Mouse (Mus musculus): Measurements from ENCODE around the gene Mfsd14a. TPM values are rescaled to one million over a fixed set of nuclear protein-coding genes. Genes with fewer than 3 reads are reported as not detected.
"Not testable (repeated sequence)": the region's sequence is repeated elsewhere in the genome, so short reads cannot be mapped to it uniquely, and the experiment has no call there.

Mfsd14a gene
- total and polyA plus RNA-seq, 3 experiments: 12.0 to 19.5 (median 17.5) TPM

DNA sequence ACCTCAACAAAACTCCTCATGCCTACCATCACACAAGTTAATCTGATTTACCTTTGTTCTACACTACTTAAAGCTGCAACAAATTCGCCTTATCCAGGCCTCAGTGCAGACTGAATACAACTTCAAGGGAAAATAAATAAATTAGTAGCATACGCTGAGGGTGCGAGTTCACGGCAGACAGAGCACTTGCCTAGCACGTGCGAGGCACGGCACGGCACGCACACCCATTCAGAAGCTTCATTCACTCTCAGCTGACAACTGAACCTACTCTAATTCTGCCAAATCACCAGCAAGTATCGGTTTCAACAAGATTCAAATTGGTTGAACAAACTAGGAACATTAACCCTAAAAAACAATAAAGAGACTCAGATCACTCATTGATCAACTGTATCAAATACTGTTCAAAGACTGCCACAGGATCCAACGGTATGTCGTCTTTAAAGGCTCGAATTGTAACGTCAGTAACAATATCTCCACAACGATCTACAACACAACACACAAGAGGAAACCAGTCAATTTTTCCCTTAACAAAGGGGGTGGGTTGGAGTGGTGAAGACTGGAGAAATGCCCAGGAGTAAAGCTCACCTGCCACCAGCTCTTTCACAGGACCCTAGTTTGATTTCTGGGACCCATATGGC, 3.4 kb downstream of the Mfsd14a start:
- peaks cover 16% of the 10 kb centered on the region for H3K36me3 ChIP-seq (ENCODE audit: control insufficient read depth, insufficient read depth, low read length)
- intact Hi-C loops (cut with DNase I): no loop called here
- no peak overlapping the region for H3K27ac ChIP-seq
- no peak overlapping the region for H3K4me3 ChIP-seq
- no peak overlapping the region for H3K9ac ChIP-seq (ENCODE audit: low read depth, low read length)
- WGBS: 72% methylated on average over 15 of the region's 15 CpGs
- no peak for DNase-seq
- TF ChIP-seq CTCF (IDR thresholded peaks at IDR 0.05): no peak
- peaks cover 24% of the 10 kb centered on the region for H3K4me1 ChIP-seq (ENCODE audit: control insufficient read depth, insufficient read depth, low read length)
- H3K79me2 ChIP-seq (replicated peaks; ENCODE audit: control insufficient read depth, insufficient read depth, low read length): peaks cover 8% of the 10 kb centered on the region
- no peaks in the 10 kb centered on the region for H3K27me3 ChIP-seq (ENCODE audit: control insufficient read depth, insufficient read depth, low read length)

DNA sequence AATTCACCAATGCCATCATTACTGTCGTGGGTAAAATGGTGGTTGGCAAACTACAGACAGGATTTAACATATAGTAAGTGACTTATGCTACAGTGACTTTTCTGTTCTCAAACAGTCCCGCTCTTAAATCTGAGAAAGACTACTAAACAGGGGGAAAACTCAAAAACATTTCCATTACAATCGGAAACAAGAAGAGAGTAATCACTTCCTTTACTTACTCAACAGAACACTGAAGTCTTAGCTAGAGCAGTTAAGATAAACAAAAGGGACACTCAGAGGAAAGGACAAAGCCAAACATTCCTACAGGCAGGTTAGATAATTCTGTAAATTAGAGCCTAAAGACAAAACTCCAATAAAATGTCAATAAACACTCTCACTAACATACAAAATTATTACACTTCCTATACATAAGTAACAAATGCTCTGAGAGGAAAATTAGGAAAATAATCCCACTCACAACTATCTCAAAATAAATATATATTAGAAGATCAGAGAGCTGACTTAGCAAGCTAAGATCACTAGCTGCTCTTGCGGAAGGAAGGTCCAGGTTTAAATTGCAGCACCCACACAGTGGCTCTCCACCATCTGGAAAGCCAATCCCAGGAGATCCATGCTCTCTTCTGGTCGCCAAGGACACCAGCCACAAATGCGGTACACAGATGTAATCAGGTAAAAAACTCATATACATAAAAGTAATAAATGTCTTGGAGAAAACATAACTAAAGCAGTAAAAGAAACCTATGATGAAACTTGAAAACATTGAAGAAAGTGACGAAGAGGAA, 6.1 kb downstream of the Mfsd14a start:
- Histone ChIP-seq H3K9ac (ENCODE audit: low read depth, low read length) (no peak overlapping the region), H3K27me3 (ENCODE audit: control insufficient read depth, insufficient read depth, low read length) (no peaks in the 10 kb centered on the region), H3K4me3 (no peak overlapping the region), H3K36me3 (ENCODE audit: control insufficient read depth, insufficient read depth, low read length) (peaks cover 21% of the 10 kb centered on the region), H3K27ac (no peak overlapping the region), H3K4me1 (ENCODE audit: control insufficient read depth, insufficient read depth, low read length) (peaks cover 28% of the 10 kb centered on the region), H3K79me2 (replicated peaks; ENCODE audit: control insufficient read depth, insufficient read depth, low read length) (peaks cover 11% of the 10 kb centered on the region)
- no peak for DNase-seq
- no peak for TF ChIP-seq EP300 (IDR thresholded peaks at IDR 0.05; ENCODE audit: insufficient read depth, low read depth, low read length)
- no peak for TF ChIP-seq CTCF (IDR thresholded peaks at IDR 0.05)
- TF ChIP-seq POLR2A (IDR thresholded peaks at IDR 0.05; ENCODE audit: insufficient read depth, low read depth, low read length): no peak
- intact Hi-C loops (cut with DNase I): no loop called here
- 54% methylated on average over 7 of the region's 7 CpGs for WGBS

DNA sequence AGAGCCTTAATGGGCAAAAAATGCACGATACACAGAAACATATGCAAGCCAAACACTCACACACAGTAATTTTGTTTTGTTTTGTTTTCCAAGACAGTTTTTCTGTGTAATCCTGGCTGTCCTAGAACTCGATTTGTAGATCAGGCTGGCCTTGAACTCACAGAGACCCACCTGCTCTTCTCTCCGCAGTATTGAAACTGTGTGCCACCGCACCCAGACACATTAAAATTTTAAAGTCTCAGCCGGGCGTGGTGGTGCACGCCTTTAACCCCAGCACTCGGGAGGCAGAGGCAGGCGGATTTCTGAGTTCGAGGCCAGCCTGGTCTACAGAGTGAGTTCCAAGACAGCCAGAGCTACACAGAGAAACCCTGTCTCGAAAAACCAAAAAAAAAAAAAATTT, 8.4 kb downstream of the Mfsd14a start:
- H3K9ac ChIP-seq (ENCODE audit: low read depth, low read length); H3K27ac ChIP-seq; H3K4me3 ChIP-seq; DNase-seq; H3K27me3 ChIP-seq (ENCODE audit: control insufficient read depth, insufficient read depth, low read length); intact Hi-C loops (cut with DNase I): not testable (repeated sequence)
- Histone ChIP-seq H3K4me1 (ENCODE audit: control insufficient read depth, insufficient read depth, low read length) (peaks cover 24% of the 10 kb centered on the region), H3K79me2 (replicated peaks; ENCODE audit: control insufficient read depth, insufficient read depth, low read length) (peaks cover 12% of the 10 kb centered on the region), H3K36me3 (ENCODE audit: control insufficient read depth, insufficient read depth, low read length) (peaks cover 20% of the 10 kb centered on the region)
- 93% methylated on average over 11 of the region's 11 CpGs for WGBS

DNA sequence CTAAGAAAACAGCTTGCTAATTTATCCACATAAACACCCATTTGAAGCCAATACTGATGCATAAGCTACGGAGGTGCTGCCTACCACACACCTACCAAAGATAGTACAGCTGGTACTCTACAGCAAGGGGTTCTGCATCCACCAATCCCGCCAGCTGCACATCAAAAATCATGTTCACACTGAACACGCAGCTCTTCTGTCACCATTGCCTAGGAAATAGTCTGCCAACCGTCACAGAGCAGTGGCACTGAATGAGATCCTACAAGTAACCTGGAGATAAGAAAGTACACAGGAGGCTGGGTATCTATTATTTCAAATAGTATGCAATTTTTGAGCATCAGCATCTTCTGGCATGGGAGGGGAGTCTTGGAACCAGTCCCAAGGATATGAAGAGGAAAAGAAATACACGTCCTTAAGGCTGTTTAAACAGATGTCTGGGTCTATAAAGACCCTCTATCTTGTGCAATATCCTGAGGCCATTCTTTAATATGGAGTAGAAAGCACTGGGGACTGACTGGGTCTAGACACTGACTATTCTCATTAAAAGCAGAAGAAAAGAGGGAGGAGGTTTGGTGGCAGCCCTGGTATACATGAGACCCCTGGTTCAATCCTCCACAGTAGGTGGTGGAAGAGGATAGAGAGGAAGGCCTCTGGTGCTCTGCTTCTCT, 9.1 kb downstream of the Mfsd14a start:
- TF ChIP-seq CTCF (IDR thresholded peaks at IDR 0.05): no peak
- no peak for TF ChIP-seq EP300 (IDR thresholded peaks at IDR 0.05; ENCODE audit: insufficient read depth, low read depth, low read length)
- no peak for TF ChIP-seq POLR2A (IDR thresholded peaks at IDR 0.05; ENCODE audit: insufficient read depth, low read depth, low read length)
- Histone ChIP-seq H3K9ac (ENCODE audit: low read depth, low read length) (no peak overlapping the region), H3K36me3 (ENCODE audit: control insufficient read depth, insufficient read depth, low read length) (peaks cover 20% of the 10 kb centered on the region), H3K27ac (no peak overlapping the region), H3K79me2 (replicated peaks; ENCODE audit: control insufficient read depth, insufficient read depth, low read length) (peaks cover 12% of the 10 kb centered on the region), H3K4me1 (ENCODE audit: control insufficient read depth, insufficient read depth, low read length) (peaks cover 22% of the 10 kb centered on the region), H3K27me3 (ENCODE audit: control insufficient read depth, insufficient read depth, low read length) (no peaks in the 10 kb centered on the region), H3K4me3 (no peak overlapping the region)
- DNase-seq: no peak
- 51% methylated on average over 5 of the region's 5 CpGs for WGBS
- intact Hi-C loops (cut with DNase I): no loop called here

DNA sequence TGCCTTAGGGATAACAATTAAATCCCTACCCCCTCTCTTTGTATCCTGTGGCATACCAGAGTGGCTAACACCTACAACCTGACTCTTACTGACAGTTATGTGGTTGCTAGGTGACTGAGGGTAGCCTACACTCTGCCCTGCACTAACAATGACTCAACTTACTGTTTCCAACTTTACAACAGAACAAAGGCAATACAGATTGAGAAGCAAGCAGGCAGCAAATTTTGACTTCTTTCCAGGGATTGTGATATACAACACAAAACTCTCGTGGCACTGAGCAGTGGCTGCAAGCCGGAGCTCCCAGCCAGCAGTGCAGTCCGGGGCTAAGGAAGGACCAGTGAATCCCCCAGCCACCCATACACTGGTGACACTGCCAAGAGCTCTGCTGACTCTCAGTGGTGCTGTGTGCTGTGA, 10.4 kb downstream of the Mfsd14a start:
- WGBS: 13% methylated on average over 3 of the region's 3 CpGs
- Histone ChIP-seq H3K4me3 (no peak overlapping the region), H3K36me3 (ENCODE audit: control insufficient read depth, insufficient read depth, low read length) (peaks cover 14% of the 10 kb centered on the region), H3K9ac (ENCODE audit: low read depth, low read length) (no peak overlapping the region), H3K27me3 (ENCODE audit: control insufficient read depth, insufficient read depth, low read length) (no peaks in the 10 kb centered on the region), H3K79me2 (replicated peaks; ENCODE audit: control insufficient read depth, insufficient read depth, low read length) (peaks cover 9% of the 10 kb centered on the region), H3K4me1 (ENCODE audit: control insufficient read depth, insufficient read depth, low read length) (peaks cover 17% of the 10 kb centered on the region), H3K27ac (no peak overlapping the region)
- DNase-seq: no peak
- intact Hi-C loops (cut with DNase I): no loop called here
- TF ChIP-seq CTCF (IDR thresholded peaks at IDR 0.05): no peak
- TF ChIP-seq EP300 (IDR thresholded peaks at IDR 0.05; ENCODE audit: insufficient read depth, low read depth, low read length): no peak
- TF ChIP-seq POLR2A (IDR thresholded peaks at IDR 0.05; ENCODE audit: insufficient read depth, low read depth, low read length): no peak

DNA sequence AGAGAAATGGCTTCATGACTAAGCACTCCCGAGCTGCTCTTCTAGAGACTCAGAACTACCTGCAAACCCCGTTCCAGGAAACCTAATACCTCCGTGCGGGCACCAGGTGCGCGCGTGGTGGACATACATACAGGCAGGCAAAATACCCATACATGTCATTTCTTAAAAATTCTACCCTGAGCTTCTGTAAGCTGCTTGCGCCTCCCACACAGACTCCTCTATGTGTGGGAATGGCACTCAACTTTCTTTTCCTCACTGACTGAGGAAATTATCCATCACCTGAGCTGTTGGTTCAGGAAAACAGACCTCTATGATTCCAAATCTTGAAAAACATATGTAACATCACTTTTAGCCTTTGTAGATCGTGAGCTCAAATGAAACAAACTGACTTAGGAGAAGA, 11.8 kb downstream of the Mfsd14a start:
- Histone ChIP-seq H3K4me3 (no peak overlapping the region), H3K27me3 (ENCODE audit: control insufficient read depth, insufficient read depth, low read length) (no peaks in the 10 kb centered on the region), H3K36me3 (ENCODE audit: control insufficient read depth, insufficient read depth, low read length) (peaks cover 7% of the 10 kb centered on the region), H3K27ac (no peak overlapping the region), H3K9ac (ENCODE audit: low read depth, low read length) (no peak overlapping the region), H3K79me2 (replicated peaks; ENCODE audit: control insufficient read depth, insufficient read depth, low read length) (peaks cover 8% of the 10 kb centered on the region), H3K4me1 (ENCODE audit: control insufficient read depth, insufficient read depth, low read length) (peaks cover 9% of the 10 kb centered on the region)
- DNase-seq: no peak
- 96% methylated on average over 9 of the region's 9 CpGs for WGBS
- no peak for TF ChIP-seq POLR2A (IDR thresholded peaks at IDR 0.05; ENCODE audit: insufficient read depth, low read depth, low read length)
- intact Hi-C loops (cut with DNase I): no loop called here
